Mouse (Mus musculus) midbrain, embryonic 13.5 days (tissue): ENCODE results near the gene Sirt6. TPM values are rescaled to one million over a fixed set of nuclear protein-coding genes. Genes with fewer than 3 reads are reported as not detected.

Experiments
- ATAC-seq: fragments of 200-750 bp; cut with Nextera tagmentation; 2 replicates; pipeline ENCODE4 v1.8.0; 2017; ENCODE audit warnings: mild to moderate bottlenecking, moderate TSS enrichment, moderate library complexity
- H3K27ac ChIP-seq: fragments of 300-500 bp; sonication (generic); 2 replicates; pipeline ENCODE4 v1.5.1; 2015; ENCODE audit warnings: inconsistent platforms, mild to moderate bottlenecking, moderate library complexity
- H3K27me3 ChIP-seq: fragments of 300-500 bp; sonication (generic); 2 replicates; pipeline ENCODE4 v1.6.1; 2015; ENCODE audit warnings: mild to moderate bottlenecking, inconsistent platforms
- H3K36me3 ChIP-seq: fragments of 300-500 bp; sonication (generic); 2 replicates; pipeline ENCODE4 v1.6.1; 2015; ENCODE audit warnings: mild to moderate bottlenecking, inconsistent platforms
- H3K4me1 ChIP-seq: fragments of 300-500 bp; sonication (generic); replicated peaks from 2 replicates; pipeline ENCODE4 v1.6.1; 2015; ENCODE audit warnings: inconsistent platforms
- H3K4me2 ChIP-seq: fragments of 300-500 bp; sonication (generic); replicated peaks from 2 replicates; pipeline ENCODE4 v1.6.1; 2015; ENCODE audit warnings: moderate library complexity, mild to moderate bottlenecking, inconsistent platforms
- H3K4me3 ChIP-seq: fragments of 300-500 bp; sonication (generic); replicated peaks from 2 replicates; pipeline ENCODE4 v1.5.1; 2015; ENCODE audit warnings: mild to moderate bottlenecking, inconsistent platforms
- H3K9ac ChIP-seq: fragments of 300-500 bp; sonication (generic); replicated peaks from 2 replicates; pipeline ENCODE4 v1.6.1; 2015; ENCODE audit warnings: mild to moderate bottlenecking, inconsistent platforms
- H3K9me3 ChIP-seq: fragments of 300-500 bp; sonication (generic); 2 replicates; pipeline ENCODE4 v1.6.1; 2016; ENCODE audit warnings: mild to moderate bottlenecking, inconsistent platforms
- WGBS: fragments of 180-500 bp; shearing (Covaris S2); methylation state at CpG from one replicate; pipeline ENCODE4 v1.1.7; 2015; 5-methylcytosine and 5-hydroxymethylcytosine counted together
- polyA plus RNA-seq: library from polyadenylated mRNA; unstranded; fragments of >200 nt; fragmentation: Nextera tagmentation; extraction: Ambion mirVana; gene quantifications from 2 replicates; pipeline ENCODE4 v1.2.1, GENCODE M21; 2015

Sirt6 gene
- polyA plus RNA-seq, 1 experiment from 2014 or later: 64.7 TPM

DNA sequence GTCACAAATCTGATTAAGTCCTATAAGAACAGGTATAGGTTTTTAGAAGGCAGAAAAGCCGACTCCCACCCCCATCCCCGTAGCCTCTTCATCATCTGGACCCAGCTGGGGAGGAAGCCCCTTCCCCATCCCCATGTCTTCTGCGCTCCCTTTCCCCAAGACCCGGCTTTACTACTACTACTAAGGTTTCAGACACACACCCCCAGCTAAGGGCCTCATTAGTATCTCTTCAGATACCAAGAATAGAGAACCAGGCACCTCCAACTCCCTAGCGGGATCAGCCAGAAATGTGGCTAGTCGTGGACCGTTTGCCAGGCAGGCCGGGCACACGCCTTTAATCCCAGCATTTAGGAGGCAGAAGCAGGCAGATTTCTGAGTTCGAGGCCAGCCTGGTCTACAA lies 27.5 kb downstream of the Sirt6 start:
- no peak for ATAC-seq
- Histone ChIP-seq H3K9me3 (no peaks in the 10 kb centered on the region), H3K4me3 (no peak overlapping the region), H3K9ac (no peak overlapping the region), H3K27me3 (peaks cover 61% of the 10 kb centered on the region), H3K27ac (no peak overlapping the region), H3K36me3 (no peaks in the 10 kb centered on the region), H3K4me2 (no peak overlapping the region), H3K4me1 (peaks cover 57% of the 10 kb centered on the region)
- WGBS: 52% methylated on average over 10 of the region's 10 CpGs

DNA sequence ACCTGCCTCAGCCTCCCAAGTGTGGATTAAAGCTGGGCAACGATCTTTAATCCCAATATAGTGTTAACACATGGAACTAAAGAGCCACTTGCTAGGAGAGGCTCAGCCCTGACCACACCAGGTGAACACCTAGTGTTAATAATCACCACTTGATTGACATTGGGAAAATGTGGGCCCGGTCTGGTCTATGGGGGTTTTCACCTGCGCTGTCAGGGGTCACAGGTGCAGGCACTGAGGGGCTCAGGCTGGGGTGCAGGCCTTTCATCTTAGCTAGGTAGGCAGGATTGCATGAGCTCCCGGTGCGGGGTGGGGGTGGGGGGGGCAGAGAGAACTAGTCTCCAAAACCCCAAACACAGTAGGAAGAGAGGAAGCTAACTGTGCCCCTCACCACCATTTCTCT lies 28.0 kb downstream of the Sirt6 start:
- Histone ChIP-seq H3K9ac (no peak overlapping the region), H3K9me3 (no peaks in the 10 kb centered on the region), H3K27me3 (peaks cover 66% of the 10 kb centered on the region), H3K4me1 (peaks cover 56% of the 10 kb centered on the region), H3K36me3 (no peaks in the 10 kb centered on the region), H3K4me2 (no peak overlapping the region), H3K4me3 (no peak overlapping the region), H3K27ac (no peak overlapping the region)
- 88% methylated on average over 5 of the region's 5 CpGs for WGBS
- ATAC-seq: no peak

DNA sequence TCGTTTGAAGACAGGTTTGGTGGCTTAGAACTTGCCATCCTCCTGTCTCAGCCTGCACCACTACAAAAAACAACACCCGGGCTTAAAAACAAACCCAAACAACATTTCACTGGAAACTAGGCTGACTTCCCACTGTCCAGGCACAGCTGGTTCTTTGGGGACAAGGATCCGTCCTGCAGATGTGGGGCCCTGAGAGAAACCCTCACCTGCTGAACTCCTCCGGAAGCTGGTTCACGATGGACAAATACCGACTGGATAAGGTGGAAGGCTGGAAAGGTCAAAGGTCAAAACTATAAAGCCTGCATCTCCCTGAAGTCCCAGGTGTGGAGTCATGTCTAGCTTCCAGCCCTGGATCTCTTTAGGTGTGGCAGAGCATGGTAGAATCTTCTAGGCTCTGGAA lies 28.7 kb downstream of the Sirt6 start:
- peaks cover 73% of the 10 kb centered on the region for H3K27me3 ChIP-seq
- H3K9me3 ChIP-seq: no peaks in the 10 kb centered on the region
- H3K4me2 ChIP-seq: no peak overlapping the region
- ATAC-seq: no peak
- no peak overlapping the region for H3K4me3 ChIP-seq
- H3K9ac ChIP-seq: no peak overlapping the region
- no peaks in the 10 kb centered on the region for H3K36me3 ChIP-seq
- H3K4me1 ChIP-seq: peaks cover 55% of the 10 kb centered on the region
- no peak overlapping the region for H3K27ac ChIP-seq
- 64% methylated on average over 6 of the region's 6 CpGs for WGBS

DNA sequence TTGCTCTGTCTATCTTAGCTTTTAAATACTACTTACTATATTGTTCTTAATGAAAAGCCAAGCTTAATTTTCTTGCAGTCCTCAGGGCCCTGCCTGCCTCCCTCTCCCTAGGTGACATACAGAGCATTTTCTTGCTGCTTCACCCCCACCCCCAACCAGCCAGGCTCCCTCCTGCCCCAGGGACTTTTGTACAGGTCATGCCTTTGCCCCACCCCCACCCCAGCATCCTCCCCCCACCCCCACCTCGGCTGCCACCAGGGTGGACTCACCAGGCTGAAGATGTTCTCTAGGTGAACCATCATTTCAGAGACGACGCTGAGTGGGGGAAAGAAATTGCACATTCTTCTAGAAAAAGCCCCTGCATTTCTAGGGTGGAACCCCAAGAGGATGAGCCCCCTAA lies 29.3 kb downstream of the Sirt6 start:
- H3K9ac ChIP-seq: no peak overlapping the region
- no peak overlapping the region for H3K27ac ChIP-seq
- no peaks in the 10 kb centered on the region for H3K9me3 ChIP-seq
- peaks cover 55% of the 10 kb centered on the region for H3K4me1 ChIP-seq
- no peak overlapping the region for H3K4me2 ChIP-seq
- H3K36me3 ChIP-seq: no peaks in the 10 kb centered on the region
- ATAC-seq: no peak
- no peak overlapping the region for H3K4me3 ChIP-seq
- peaks cover 79% of the 10 kb centered on the region for H3K27me3 ChIP-seq
- WGBS: 42% methylated on average over 3 of the region's 3 CpGs

DNA sequence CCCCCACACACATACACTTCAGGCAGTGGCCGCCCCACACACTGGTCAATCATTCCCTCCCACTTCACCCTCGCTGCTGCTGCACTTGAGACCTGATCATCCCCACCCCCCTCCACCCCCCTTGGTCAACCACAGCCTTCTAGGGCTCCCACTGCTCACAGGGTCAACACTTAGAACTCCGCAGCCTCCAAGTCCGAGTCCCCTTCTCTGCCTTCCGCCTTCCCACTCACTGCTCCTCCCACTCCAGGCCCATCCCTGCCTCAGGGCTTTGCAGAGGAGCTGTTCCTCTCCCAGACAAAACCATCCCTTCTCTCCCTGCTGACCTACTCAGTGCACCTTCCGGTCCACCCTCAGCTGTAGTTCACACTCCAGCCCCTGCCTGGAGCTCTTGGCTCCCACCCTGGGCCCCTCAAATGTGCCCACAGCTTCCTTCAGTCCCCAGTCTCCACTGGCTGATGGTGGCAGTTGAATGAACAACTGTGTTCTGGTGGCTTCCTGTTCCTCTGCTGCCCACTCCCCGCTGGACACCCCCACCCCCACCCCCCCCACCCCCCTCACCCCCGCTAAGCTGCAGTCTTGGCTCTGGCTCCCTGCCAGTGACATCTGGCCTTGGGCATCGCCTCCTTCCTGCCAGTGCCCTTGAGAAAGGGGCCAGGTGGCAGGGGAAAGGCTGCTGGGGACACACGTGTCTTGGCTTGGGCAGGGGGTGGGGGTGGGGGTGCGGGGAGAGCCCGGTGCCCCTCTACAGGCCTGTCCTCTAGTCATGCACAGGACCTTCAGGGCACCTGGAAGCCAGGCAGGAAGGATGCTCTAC lies 30.3 kb downstream of the Sirt6 start:
- H3K9ac ChIP-seq: peak overlapping the region; percentile 56; the same call in 1 of the 2 replicates
- peak; percentile 28 for ATAC-seq
- H3K4me1 ChIP-seq: peaks cover 51% of the 10 kb centered on the region
- no peak overlapping the region; the same call in 1 of the 2 replicates for H3K4me3 ChIP-seq
- no peaks in the 10 kb centered on the region for H3K36me3 ChIP-seq
- 11% methylated on average over 12 of the region's 12 CpGs for WGBS
- peak overlapping the region; percentile 46 for H3K4me2 ChIP-seq
- peak overlapping the region; percentile 60 for H3K27ac ChIP-seq
- no peaks in the 10 kb centered on the region for H3K9me3 ChIP-seq
- peaks cover 86% of the 10 kb centered on the region for H3K27me3 ChIP-seq

DNA sequence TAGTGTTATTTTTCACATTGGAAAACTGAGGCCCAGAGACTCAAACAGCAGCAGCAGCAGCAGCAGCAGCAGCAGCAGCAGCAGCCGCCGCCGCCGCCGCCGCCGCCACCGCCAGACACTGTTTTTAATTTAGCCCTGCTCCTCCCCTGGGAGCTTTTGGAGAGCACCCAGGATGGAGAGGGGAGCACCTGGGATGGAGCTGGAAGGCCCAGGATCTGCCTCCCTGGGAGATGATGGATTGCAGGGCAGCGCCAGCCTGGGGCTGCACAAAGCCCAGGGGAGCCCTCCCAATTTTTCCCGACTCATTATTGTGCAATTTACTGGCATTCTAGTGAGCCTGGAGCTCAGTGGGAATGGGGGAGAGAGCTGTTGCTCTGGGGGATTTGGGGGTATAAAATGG lies 31.0 kb downstream of the Sirt6 start:
- Histone ChIP-seq H3K4me1 (peaks cover 48% of the 10 kb centered on the region), H3K4me3 (no peak overlapping the region; the same call in 1 of the 2 replicates), H3K27me3 (peaks cover 89% of the 10 kb centered on the region), H3K9ac (peak overlapping the region; percentile 56), H3K9me3 (no peaks in the 10 kb centered on the region), H3K4me2 (peak overlapping the region; percentile 46), H3K27ac (peak overlapping the region; percentile 60), H3K36me3 (no peaks in the 10 kb centered on the region)
- WGBS: 0% methylated on average over 10 of the region's 10 CpGs
- ATAC-seq: peak; percentile 8; the same call in 1 of the 2 replicates

DNA sequence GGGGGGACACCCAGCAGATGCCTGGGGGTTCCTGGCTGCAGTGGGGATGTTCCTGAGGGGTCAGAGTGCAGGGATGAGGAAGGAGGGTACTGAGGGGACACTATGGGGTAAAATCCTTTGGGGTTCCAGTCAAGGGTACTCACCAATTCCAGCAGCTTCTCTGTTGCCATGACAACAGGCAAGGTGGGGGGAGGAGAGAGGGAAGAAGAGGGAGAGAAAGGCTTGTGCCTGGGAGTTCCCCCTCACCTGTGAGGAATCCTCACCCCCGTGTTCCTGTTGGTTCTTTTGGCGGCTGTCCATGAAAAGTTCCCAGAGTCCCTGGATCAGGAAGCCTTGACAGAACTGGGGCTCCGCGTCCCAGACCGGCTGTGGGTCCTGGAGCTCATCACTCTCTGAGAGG lies 32.0 kb downstream of the Sirt6 start:
- Histone ChIP-seq H3K36me3 (no peaks in the 10 kb centered on the region), H3K27me3 (peaks cover 92% of the 10 kb centered on the region), H3K9ac (peak overlapping the region; percentile 41), H3K9me3 (no peaks in the 10 kb centered on the region), H3K27ac (no peak overlapping the region), H3K4me1 (peaks cover 39% of the 10 kb centered on the region), H3K4me2 (no peak overlapping the region), H3K4me3 (no peak overlapping the region)
- WGBS: 42% methylated on average over 5 of the region's 5 CpGs
- ATAC-seq: no peak

DNA sequence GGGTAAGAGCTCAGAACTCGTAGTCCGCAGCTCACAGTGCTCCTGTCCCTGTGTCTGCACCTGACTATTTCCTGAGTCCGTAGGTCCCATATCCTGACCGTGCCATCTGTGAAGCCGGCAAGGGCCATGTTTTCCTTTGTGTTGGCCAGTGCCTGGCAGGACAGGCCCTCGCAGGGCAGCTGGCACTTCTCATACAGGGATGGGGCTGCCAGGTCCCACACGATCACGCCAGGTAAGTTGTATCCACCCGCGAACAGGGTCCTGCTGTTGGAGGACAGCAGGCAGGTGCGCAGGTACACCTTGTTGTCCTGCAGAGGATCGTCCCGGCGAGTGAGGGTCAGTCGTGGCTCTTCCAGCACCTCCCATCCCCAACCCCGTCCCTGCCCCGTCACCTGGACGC lies 33.7 kb downstream of the Sirt6 start:
- Histone ChIP-seq H3K4me2 (no peak overlapping the region), H3K4me3 (no peak overlapping the region), H3K27ac (no peak overlapping the region), H3K4me1 (peaks cover 33% of the 10 kb centered on the region), H3K9ac (no peak overlapping the region), H3K9me3 (no peaks in the 10 kb centered on the region), H3K27me3 (peaks cover 88% of the 10 kb centered on the region), H3K36me3 (no peaks in the 10 kb centered on the region)
- no peak for ATAC-seq
- WGBS: 78% methylated on average over 18 of the region's 18 CpGs

DNA sequence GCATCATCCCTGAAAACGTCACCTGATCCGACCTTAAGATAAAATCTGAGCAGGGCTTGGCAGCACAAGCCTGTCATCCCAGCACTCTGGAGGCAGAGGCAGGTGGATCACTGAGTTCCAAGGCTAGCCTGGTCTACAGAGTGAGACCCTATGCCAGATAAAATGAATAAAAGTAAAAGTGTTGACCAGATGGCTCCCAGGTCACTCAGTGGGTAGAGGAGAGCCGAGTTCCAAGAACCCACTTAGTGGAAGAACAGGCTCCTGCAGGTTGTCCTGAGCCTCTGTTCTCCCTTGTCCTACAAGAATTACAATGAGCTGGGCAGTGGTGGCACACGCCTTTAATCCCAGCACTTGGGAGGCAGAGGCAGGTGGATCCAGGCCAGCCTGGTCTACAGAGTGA lies 34.4 kb downstream of the Sirt6 start:
- peaks cover 33% of the 10 kb centered on the region for H3K4me1 ChIP-seq
- no peak overlapping the region for H3K27ac ChIP-seq
- no peaks in the 10 kb centered on the region for H3K36me3 ChIP-seq
- no peak overlapping the region for H3K4me3 ChIP-seq
- H3K9me3 ChIP-seq: no peaks in the 10 kb centered on the region
- WGBS: 74% methylated on average over 4 of the region's 4 CpGs
- peaks cover 87% of the 10 kb centered on the region for H3K27me3 ChIP-seq
- no peak for ATAC-seq
- no peak overlapping the region for H3K9ac ChIP-seq
- H3K4me2 ChIP-seq: no peak overlapping the region

DNA sequence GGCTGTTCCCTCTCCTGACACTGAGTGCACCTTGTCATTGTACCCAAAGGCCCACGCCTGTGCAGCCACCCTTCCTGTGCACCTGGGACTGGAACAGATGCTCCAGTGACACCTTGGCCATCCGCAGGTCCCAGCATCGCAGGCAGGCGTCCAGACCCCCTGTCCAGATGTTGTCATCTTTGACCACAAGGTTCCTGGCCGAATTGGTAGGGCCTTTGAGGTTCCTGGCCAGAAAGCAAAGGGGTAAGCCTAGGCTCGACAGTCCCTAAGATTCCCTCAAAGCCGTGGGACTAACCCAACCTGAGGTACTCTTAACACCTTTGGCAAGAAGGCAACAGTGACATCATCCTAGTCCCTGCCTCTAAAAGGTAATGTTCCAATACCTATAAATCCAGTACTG lies 35.0 kb downstream of the Sirt6 start:
- Histone ChIP-seq H3K4me1 (peaks cover 27% of the 10 kb centered on the region), H3K9ac (no peak overlapping the region), H3K4me3 (no peak overlapping the region), H3K4me2 (no peak overlapping the region), H3K27ac (no peak overlapping the region), H3K9me3 (no peaks in the 10 kb centered on the region), H3K27me3 (peaks cover 85% of the 10 kb centered on the region), H3K36me3 (peaks cover 3% of the 10 kb centered on the region; the same call in 1 of the 2 replicates)
- no peak for ATAC-seq
- 82% methylated on average over 7 of the region's 7 CpGs for WGBS

DNA sequence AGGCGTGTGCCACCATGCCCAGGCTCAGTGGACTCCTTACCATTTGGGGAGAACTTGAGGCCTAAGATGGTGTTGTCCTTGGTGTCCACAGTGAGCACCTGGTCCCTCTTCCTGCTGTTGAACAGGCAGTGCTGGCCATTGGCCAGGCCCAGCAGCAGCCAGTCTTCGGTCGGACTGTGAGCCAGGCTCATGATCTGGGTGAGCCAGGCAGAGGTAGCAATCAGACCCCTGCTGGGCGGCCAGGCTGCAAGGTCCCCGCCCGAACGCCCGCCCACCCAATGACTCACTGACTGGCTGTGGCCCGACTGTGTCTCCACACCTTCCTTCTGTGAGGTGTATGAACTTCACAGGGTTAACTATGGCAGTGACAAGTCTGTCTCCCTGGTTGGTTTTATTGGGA lies 35.8 kb downstream of the Sirt6 start:
- Histone ChIP-seq H3K27ac (no peak overlapping the region), H3K4me1 (peaks cover 19% of the 10 kb centered on the region), H3K4me2 (no peak overlapping the region), H3K27me3 (peaks cover 85% of the 10 kb centered on the region), H3K9me3 (no peaks in the 10 kb centered on the region), H3K4me3 (no peak overlapping the region), H3K36me3 (peaks cover 5% of the 10 kb centered on the region; the same call in 1 of the 2 replicates), H3K9ac (no peak overlapping the region)
- ATAC-seq: no peak
- 75% methylated on average over 9 of the region's 9 CpGs for WGBS

DNA sequence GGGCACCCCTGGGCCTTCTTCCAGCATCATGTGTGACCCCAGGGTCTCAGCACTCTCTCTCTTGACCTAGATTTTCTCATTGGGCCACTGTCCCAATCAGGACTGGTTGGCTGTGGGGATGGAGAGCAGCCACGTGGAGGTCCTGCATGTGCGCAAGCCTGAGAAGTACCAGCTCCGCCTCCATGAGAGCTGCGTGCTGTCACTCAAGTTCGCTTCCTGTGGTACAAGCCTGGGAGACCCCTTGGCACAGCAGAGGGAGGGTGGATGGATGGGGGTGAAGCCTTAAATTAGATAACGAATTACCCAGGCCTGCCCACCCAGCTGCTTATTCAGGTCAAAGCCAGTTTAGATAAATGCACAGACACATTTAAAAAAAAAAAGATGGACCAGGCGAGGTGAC lies 38.9 kb downstream of the Sirt6 start:
- Histone ChIP-seq H3K36me3 (peaks cover 7% of the 10 kb centered on the region; the same call in 1 of the 2 replicates), H3K4me2 (no peak overlapping the region), H3K27me3 (peaks cover 82% of the 10 kb centered on the region), H3K4me1 (no peaks in the 10 kb centered on the region), H3K27ac (no peak overlapping the region), H3K9ac (no peak overlapping the region), H3K9me3 (no peaks in the 10 kb centered on the region), H3K4me3 (no peak overlapping the region)
- WGBS: 77% methylated on average over 7 of the region's 7 CpGs
- ATAC-seq: no peak
